Mouse (Mus musculus) frontal cortex, postnatal 14 days (tissue): ENCODE measurements around the gene Klrg1.
A peak's percentile ranks its signal among the peaks of the same experiment; 100 is the strongest.

ENCODE experiments used
- DNase-seq, 2 experiments: peaks; one replicate each; pipeline ENCODE4 v3.0.0; 2022; ENCODE audit warnings: low spot score in 2 of 2

The Klrg1 gene

GRCm38 (mm10) chr6:122282782-122283181 is at the start of gene Klrg1:
Gene Klrg1, minus strand, starts transcription at chr6:122282882.
- no peak for DNase-seq

GRCm38 (mm10) chr6:122325361-122325975 is 42.8 kb upstream of the Klrg1 start:
- DNase-seq, result no peak

- no peak for DNase-seq
Measured at GRCm38 (mm10) chr6:122318726-122319125, 36.0 kb upstream of the Klrg1 start.

- no peak for DNase-seq
Measured at GRCm38 (mm10) chr6:122310187-122310820, 27.6 kb upstream of the Klrg1 start.

- no peak for DNase-seq
Measured at GRCm38 (mm10) chr6:122309446-122309960, 26.8 kb upstream of the Klrg1 start.

- peak; percentile 96 to 99 for DNase-seq
Measured at GRCm38 (mm10) chr6:122308505-122309393, 26.1 kb upstream of the Klrg1 start, which contains the start of gene M6pr. Gene M6pr, plus strand, starts transcription at chr6:122308720.

GRCm38 (mm10) chr6:122308136-122308504 is 25.4 kb upstream of the Klrg1 start:
- no peak for DNase-seq

GRCm38 (mm10) chr6:122306707-122307106 is 24.0 kb upstream of the Klrg1 start:
- DNase-seq, result no peak

GRCm38 (mm10) chr6:122304790-122305555 is 22.3 kb upstream of the Klrg1 start:
- no peak for DNase-seq

GRCm38 (mm10) chr6:122304355-122304754 is 21.7 kb upstream of the Klrg1 start:
- DNase-seq, result peak; percentile 39 to 80

GRCm38 (mm10) chr6:122303526-122303925 is 20.8 kb upstream of the Klrg1 start:
- DNase-seq, result no peak

GRCm38 (mm10) chr6:122302661-122303060 is 20.0 kb upstream of the Klrg1 start:
- DNase-seq, result no peak

GRCm38 (mm10) chr6:122302121-122302520 is 19.4 kb upstream of the Klrg1 start:
- DNase-seq, result no peak

GRCm38 (mm10) chr6:122299621-122300133 is 17.0 kb upstream of the Klrg1 start:
- DNase-seq, result no peak

- no peak for DNase-seq
Measured at GRCm38 (mm10) chr6:122298223-122298609, 15.5 kb upstream of the Klrg1 start.

- DNase-seq, result no peak
Measured at GRCm38 (mm10) chr6:122297279-122298222, 14.9 kb upstream of the Klrg1 start.

GRCm38 (mm10) chr6:122296918-122297278 is 14.2 kb upstream of the Klrg1 start:
- no peak for DNase-seq

- no peak for DNase-seq
Measured at GRCm38 (mm10) chr6:122295242-122295641, 12.6 kb upstream of the Klrg1 start.

- DNase-seq, result no peak
Measured at GRCm38 (mm10) chr6:122294290-122294689, 11.6 kb upstream of the Klrg1 start.

GRCm38 (mm10) chr6:122293796-122294195 is 11.1 kb upstream of the Klrg1 start:
- no peak for DNase-seq
